Mouse (Mus musculus): ENCODE data around the gene Timmdc1. TPM values are rescaled to one million over a fixed set of nuclear protein-coding genes. Genes with fewer than 3 reads are reported as not detected.
"Not testable (repeated sequence)": the region's sequence is repeated elsewhere in the genome, so short reads cannot be mapped to it uniquely, and the experiment has no call there.

The Timmdc1 gene
- total RNA-seq, 2 experiments from 2014 or later, result 29.6 to 34.4 TPM

DNA sequence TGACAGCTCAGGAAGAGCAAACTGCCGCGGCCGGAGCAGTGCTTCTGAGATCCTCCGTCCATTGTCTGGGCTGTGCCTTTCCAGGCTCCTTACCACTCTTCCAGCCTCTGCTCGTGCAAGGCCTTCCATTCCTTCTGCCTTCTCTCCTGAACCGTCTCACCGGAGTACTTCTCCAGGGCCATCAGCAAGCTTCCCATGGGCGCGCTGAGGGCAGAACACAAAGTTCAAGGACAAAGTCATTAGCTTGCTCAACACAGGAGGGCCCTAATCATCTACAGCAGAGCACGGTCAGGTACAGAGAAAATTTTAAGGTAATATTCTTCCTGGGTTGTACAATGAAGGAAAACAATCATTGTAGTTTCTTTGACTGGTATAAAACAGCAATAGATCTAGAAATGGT, 20.0 kb downstream of the Timmdc1 start:
- no peak for DNase-seq (ENCODE audit: low spot score in 2 of 2)

DNA sequence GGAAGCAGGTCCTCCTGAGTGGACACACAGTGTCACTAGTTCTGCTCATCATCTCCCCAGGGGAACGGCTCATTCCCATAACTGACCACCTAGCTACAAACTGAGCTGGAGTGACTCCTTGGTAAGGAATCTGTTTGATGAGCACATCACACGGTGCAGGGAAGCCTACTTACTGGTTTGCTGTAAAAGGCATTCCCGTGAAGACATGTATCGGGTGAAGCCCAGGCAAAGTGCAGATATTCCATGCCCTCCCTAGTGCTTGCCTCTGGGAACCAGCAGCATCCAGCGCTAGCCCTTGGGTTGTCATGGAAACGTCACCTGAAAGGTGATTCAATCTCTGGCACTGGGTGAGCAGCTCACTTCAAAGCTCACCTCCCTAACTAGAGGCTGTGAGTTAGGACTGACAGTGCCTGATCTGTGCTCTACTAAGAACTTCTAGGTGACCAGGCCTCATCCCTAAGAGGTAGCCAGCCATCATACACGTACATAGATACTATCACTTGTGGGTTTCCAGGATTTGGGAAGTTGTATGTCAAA, 25.8 kb downstream of the Timmdc1 start:
- no peak for DNase-seq (ENCODE audit: low spot score in 2 of 2)

DNA sequence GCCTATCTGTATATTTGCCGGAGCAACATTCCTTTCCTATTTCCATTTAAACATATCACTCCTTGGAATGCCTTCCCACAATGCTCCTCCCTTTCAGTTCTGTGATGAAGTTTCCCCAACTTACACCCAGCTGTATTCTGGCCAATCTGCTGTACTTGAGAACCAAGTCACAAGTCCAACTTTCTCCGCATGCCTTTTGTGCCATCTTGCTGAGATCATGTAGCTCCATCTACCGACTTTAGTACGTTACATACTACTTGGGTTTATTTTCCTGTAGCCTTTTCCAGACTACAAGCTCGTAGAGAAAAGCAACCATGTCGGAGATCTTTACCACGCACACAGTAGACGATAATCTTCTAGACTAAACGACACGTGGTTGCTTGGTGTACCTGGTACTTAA, 28.6 kb downstream of the Timmdc1 start:
- DNase-seq (ENCODE audit: low spot score in 2 of 2), result no peak

DNA sequence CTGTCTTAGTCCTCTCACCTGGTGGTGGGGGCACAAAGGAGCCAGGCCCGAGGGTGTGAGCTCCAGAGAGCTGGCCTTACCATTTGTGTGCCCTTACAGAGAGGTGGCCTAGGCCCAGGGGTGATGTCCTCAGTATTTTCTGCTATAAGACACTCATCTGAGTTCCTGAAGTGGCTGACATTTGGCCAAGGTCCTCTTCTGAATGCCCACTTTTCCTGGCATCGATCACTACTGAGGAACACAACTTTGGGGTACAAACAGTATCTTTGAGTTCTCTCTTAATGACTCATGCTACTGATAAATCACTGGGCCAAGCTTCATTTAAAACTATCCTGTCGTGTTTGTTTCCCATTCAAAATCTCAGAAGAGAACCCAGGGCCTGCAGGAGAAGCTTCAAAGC, 29.9 kb downstream of the Timmdc1 start:
- DNase-seq (ENCODE audit: low spot score in 2 of 2), result no peak

DNA sequence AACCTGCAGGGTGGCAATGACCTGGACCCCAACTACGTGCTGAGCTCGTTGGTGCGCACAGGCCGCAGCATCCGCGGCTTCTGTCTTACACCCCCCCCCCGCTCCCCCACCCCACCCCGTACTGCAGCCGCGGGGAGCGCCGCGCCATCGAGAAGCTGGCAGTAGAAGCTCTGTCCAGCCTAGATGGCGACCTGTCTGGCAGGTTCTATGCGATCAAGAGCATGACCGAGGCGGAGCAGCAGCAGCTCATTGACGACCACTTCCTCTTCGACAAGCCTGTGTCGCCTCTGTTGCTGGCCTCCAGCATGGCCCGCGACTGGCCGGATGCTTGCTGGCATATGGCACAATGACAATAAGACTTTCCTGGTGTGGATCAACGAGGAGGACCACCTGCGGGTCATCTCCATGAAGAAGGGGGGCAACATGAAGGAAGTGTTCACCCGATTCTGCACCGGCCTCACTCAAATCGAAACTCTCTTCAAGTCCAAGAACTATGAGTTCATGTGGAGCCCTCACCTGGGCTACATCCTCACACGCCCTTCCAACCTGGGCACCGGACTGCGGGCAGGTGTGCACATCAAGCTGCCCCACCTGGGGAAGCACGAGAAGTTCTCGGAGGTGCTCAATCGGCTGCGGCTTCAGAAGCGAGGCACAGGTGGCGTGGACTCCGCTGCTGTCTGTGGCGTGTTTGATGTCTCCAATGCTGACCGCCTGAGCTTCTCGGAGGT, 38.7 kb downstream of the Timmdc1 start:
- DNase-seq (ENCODE audit: low spot score in 2 of 2), result no peak

DNA sequence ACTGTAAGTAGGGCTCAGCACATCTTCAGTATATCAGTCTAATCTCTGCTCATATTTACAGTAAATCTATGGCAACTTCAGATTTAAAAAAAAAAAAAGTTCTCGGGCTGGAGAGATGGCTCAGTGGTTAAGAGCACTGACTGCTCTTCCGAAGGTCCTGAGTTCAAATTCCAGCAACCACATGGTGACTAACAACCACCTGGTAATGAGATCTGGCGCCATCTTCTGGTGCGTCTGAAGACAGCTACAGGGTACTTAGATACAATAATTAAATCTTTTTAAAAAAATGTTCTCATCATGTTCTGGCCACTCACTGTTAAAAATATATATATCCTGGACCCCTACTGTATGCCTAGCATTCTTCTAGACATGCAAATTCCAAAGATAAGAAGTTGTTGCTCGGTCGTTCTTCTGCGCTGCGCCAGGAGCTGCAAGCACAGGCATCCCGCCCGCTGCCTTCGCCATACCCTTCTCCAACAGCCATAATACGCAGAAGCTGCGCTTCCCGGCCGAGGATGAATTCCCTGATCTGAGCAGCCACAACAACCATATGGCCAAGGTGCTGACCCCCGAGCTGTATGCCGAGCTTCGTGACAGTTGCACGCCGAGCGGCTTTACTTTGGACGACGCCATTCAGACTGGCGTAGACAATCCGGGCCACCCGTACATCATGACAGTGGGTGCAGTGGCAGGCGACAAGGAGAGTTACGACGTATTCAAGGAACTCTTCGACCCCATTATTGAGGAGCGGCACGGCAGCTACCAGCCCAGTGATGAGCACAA, 39.5 kb downstream of the Timmdc1 start:
- no peak for DNase-seq (ENCODE audit: low spot score in 2 of 2)

DNA sequence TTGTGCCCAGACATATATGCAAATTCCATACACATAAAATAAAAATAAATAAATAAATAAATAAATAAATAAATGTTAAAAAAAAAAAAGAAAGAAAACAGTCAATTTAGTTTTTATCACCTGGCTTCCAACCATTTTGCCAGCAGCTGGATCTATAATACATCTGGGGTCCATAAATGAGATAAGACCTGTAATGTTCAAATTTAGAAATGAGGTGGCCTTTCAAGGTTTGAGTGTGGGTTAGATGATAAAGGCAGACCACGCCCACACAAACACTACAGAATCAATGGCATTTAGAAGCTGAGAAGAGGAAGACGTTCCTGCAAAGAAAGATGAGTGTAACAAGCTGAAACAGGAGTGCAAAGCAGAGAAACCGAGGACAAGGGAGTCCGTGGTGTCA, 41.1 kb downstream of the Timmdc1 start:
- no peak for DNase-seq (ENCODE audit: low spot score in 2 of 2)

DNA sequence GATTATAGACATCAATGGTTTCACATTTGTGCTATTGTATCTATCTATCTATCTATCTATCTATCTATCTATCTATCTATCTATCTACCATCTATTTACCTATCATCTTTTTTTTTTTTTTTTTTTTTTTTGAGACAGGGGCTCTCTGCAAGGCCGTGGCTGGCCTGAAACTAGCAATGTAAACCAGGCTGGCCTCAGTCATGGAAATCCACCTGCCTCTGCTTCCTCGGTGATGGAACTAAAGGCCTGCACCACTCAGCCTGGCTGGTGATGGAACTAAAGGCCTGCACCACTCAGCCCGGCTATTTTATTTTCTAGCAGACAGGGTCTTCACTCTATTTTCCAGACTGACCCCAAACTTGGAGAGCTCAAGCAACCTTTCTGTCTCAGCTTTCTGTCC, 44.2 kb downstream of the Timmdc1 start:
- no peak for DNase-seq (ENCODE audit: low spot score in 2 of 2)

DNA sequence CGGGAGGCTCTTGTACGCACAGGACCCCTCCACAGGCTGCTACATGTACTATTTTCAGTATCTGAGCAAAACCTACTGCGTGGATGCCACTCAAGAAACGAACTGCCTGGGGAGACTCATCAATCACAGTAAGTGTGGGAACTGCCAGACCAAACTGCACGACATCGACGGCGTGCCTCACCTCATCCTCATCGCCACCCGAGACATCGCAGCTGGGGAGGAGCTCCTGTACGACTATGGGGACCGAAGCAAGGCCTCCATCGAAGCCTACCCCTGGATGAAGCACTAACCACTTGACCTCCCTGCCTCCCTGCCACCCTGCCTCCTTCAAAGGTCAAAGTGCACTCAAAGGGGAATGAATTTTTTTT, 45.2 kb downstream of the Timmdc1 start:
- not testable (repeated sequence) for DNase-seq (ENCODE audit: low spot score in 2 of 2)

DNA sequence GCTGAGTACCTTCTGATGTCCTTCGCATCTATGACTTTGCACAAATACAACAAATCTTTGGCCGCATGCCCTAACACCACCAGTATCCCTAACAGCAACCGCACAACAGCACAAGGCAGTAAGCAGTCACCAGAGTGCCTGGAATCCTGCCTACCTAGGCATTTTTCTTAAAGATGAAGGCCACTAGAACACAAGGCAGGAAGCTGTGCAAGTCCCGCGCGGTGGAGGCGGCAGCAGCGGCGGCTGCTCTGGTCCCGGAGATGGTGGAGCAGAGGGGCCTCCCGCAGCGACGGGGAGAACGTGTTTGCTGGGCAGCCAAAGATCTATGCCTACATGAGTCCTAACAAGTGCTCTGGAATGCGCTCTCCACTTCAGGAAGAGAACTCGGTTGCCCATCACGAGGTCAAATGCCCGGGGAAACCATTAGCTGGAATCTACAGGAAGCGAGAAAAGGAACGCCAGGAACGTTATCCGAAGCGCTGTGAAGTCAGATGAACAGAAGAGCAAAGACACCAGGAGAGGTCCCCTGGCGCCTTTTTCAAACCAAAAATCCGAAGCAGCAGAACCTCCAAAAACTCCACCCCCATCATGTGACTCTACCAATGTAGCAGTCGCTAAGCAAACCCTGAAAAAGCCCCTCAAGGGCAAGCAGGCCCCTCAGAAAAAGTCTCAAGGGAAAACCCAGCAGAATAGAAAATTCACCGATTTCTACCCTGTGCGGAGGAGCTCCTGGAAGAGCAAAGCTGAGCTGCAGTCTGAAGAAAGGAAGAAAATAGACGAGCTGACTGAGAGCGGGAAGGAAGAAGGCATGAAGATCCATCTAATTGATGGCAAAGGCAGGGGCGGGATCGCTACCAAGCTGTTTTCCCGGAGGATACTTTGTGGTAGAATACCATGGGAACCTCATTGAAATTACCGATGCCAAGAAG, 45.9 kb downstream of the Timmdc1 start:
- DNase-seq (ENCODE audit: low spot score in 2 of 2), result peak in 1 of 2 experiments; percentile 29

DNA sequence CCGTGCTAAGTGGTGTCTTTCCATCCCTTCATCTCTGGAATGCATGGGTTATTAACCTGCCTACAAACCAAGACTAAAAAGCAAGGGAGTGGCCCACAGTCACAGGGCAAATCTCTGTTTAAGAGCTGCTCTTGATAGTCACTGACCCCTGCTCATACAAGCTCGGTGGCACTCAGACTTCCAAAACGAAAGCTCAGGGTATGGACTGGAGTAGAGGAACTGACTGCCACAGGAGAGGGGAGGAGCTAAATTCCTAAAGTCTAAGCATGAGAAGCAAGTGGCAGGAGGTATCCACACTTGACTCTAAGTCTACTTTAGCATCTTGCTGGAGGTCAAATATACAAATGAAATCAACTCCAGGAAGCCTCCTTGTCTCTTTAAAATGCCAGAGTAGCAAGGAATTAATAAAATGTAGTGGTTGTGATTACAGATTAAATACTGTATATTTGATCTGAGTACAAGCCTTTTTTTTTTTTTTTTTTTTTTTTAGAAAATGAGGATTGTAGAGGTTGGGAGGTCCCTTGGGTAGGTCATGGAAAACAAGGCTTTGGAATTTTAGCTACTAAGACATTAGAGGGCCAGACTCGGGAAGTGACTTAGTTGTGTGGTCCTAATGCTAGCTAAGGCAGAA, 46.7 kb downstream of the Timmdc1 start:
- no peak for DNase-seq (ENCODE audit: low spot score in 2 of 2)

DNA sequence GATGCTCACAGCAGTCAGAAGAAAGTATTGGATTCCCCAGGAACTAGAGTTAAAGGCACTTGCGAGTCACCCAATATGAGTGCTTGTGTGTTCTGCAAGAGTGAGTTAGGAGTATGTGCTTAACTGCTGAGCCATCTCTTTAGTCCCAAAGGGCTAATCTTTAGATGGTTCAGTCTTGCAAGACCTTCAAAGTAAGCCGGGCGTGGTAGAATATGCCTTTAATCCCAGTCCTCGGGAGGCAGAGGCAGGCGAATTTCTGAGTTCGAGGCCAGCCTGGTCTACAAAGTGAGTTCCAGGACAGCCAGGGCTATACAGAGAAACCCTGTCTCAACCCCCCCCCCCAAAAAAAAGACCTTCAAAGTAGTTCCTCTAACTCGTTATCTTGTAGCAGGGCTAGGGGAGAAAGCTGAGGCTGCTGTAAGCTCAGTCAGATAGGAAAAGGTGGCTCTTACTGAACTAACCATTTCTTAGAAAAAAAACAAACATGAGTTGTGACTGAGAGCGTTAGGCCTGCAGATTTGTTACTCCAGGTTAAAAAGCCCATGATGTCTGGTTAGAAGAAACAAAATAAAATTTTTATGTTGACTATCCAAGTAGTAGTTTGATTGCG, 47.7 kb downstream of the Timmdc1 start:
- DNase-seq (ENCODE audit: low spot score in 2 of 2), result no peak

DNA sequence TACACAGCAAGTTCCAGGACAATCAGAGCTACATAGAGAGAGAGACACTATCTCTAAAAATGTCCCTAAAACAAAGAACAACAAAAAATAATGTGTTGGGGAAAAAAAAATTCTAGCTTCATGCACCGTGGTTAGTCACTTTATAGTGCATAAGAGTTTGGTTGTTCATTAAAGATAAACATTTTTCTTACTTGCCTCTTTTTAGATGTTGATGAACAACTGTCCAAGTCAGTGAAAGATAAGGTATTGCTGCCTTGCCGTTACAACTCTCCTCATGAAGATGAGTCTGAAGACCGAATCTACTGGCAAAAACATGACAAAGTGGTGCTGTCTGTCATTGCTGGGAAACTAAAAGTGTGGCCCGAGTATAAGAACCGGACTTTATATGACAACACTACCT, 48.8 kb downstream of the Timmdc1 start:
- DNase-seq (ENCODE audit: low spot score in 2 of 2), result no peak

DNA sequence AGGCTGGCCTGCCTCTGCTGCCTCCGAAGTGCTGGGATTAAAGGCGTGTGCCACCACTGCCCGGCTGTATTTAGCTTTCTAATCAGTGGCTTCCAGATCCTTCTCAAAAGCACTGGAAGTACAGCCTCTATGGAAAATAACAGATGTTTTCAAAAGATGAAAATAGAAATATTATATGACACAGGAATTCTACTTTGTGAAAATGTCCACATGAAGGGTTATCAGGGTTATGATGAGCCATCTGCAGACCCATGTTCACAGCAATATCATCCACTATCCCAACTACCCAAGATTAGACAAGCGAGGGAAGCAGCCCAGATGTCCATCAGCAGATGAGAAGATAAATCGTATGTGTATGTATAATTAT, 50.0 kb downstream of the Timmdc1 start:
- DNase-seq (ENCODE audit: low spot score in 2 of 2), result no peak

DNA sequence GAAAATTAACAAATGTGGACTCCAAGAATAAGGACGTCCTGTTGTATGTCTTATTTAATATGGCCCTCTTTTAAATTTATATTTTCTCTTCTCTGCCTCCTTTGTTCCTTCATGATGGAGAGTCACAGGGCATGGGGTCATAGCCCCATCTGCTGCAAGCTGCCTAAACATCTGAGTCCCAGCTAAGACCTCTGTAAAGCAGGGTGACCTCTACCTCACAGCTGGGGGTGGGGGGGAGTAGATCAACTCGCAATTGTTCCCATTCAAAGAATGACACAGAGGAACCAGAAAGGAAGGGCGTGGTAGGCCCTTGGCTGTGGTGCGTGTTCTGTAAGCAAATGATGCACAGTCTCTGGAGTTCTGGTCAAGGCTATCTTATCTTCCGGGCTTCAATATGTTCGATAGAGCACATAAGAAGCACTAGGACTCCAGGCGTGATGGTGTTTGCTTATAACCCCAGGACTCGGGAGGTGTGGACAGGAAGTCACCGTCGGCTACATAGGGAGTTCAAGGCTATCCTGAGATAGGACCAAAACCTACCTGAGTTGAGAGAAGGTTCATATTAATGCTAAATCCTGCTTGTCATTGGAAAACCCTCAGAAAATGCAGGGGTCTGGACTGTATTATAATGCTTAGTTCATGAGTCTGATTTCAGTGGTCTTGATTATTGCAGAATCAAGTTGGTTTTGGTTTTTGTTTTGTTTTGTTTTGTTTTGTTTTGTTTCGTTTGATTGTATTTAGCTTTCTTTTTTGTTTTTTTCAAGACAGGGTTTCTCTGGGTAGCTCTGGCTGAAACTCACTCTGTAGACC, 50.6 kb downstream of the Timmdc1 start:
- no peak for DNase-seq (ENCODE audit: low spot score in 2 of 2)

DNA sequence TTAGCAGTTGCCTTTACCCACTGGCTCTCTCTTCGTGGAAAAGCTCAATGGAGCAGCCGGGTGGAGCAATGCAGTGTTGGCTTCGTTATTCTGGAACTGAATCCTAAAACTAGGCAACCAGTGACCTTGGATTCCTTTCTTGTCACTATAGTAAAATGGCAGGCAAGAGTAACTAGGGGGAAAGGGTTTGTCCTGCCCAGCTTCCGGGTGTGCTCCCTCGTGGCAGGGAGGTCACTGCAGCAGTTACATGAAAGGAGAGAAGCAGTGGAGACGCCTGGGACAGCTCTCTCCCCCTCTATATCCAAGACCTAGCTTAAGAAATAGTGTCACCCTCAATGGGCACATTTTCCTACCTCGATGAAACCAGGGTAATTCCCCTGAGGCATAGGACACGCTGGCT, 53.0 kb downstream of the Timmdc1 start:
- no peak for DNase-seq (ENCODE audit: low spot score in 2 of 2)

DNA sequence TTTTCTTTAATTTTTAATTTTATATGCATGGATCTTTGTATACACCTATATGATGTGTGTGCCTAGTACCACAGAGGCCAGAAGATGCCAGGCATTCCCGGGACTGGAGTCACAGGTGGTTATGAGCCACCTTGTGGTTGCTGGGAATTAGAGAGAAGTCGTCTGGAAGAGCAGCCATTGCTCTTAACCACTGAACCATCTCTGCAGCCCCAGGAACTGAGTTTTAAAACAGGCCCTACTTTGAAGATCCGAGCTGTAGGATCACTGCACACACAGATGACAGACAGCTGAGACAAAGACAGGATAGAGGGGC, 53.8 kb downstream of the Timmdc1 start:
- DNase-seq (ENCODE audit: low spot score in 2 of 2), result no peak

DNA sequence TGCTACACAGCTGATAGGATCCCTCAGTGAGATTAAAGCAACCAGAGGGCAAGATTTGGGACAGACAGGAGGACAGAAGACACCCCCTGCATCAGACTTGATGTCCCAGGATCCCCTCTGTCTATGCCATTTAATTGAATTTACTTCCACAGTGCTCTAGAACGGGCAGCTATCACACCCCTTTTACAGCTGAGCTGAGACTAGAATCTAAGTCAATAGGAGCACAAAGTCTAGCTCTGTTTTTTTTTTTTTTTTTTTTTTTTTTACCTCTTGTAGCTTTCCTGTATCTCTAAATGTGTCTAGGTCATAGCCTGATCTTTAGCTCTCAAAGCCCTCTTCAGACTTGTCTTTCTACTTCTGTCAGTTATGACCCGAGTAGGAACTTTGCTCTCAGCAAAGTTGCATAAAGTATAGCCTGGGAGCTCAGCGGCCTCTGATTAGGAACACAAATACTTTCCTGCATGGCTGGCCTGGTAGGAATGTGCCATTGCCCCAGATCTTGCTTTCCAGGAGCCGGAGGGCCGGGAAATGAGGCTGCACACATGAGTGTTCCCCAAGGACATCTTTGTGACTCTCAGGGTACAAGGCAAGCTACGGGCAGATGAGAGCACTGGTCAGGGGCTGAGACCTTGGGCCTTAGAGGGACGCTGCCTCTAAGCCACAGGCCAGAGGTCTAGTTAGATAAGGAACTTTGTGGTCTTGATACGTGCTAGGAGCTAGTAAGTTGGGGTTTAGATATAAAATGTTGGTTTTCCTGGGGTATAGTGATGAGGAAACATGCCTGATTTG, 54.4 kb downstream of the Timmdc1 start:
- no peak for DNase-seq (ENCODE audit: low spot score in 2 of 2)

Data from layer of hippocampus, postnatal 14 days (tissue).